Mouse (Mus musculus) cerebellum, adult 9-11 months (tissue): ENCODE measurements around the gene Ehd2.

Experiments used
- DNase-seq: peaks from one replicate; pipeline ENCODE4 v3.0.0; 2022

Gene Ehd2

DNA sequence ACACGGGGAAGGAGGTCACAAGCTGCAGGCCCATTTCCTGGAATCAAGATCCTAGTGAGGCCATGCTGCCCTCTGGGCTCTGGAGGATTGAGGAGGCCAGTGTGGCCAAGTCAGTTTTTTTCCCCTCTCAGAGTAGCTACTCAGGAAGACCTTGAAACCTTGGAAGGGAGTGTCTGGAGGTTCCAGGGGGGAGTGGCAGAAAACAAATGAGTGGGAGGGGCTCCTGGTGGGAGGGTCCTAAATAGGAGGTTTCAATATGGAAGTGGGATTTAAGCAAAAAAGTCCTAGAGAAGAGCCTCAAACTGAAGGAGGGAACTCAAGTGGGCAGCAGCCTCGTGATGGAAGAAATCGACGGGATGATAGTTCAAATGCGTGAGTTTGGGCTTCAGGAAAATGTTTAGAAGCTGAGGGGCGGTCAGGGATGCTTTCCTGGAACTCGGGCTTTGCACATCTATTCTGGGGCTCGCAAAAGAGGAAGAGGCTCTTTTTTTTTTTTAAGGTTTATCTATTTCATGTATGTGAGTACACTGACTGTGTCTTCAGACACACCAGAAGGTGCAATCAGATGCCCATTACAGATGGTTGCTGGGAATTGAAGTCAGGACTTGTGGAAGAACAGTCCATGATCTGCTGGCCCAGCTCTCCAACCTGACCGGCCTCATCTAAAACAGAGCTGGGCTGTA, 65.9 kb downstream of the Ehd2 start:
- DNase-seq = no peak
